Mouse (Mus musculus): ENCODE measurements around the gene Fbxw2. TPM values are rescaled to one million over a fixed set of nuclear protein-coding genes. Genes with fewer than 3 reads are reported as not detected.
A peak's percentile ranks its signal among the peaks of the same experiment; 100 is the strongest.
"Not testable (repeated sequence)": the region's sequence is repeated elsewhere in the genome, so short reads cannot be mapped to it uniquely, and the experiment has no call there.

The Fbxw2 gene
- 94.5 and 97.7 TPM in 2 replicates for polyA plus RNA-seq (2015; fragmentation: Nextera tagmentation; extraction: Ambion mirVana)

- Histone ChIP-seq H3K4me2 (peak within 1 kb of the TSS; percentile 92), H3K36me3 (peaks cover 18% of the 10 kb centered on the region), H3K4me3 (peak within 1 kb of the TSS; percentile 98), H3K27ac (peak within 1 kb of the TSS; percentile 75), H3K9me3 (0 out of 2 replicates have a peak, but pooled peaks cover 4% of the 10 kb centered on the region), H3K27me3 (0 out of 2 replicates have a peak, but pooled peaks cover 2% of the 10 kb centered on the region), H3K4me1 (peaks cover 19% of the 10 kb centered on the region), H3K9ac (peak within 1 kb of the TSS; percentile 98)
- under 1% methylated on average over 51 of the region's 57 CpGs for WGBS
- peak; percentile 88 for ATAC-seq (ENCODE audit: insufficient number of reproducible peaks, insufficient read depth, low FRiP score, low TSS enrichment, low read depth)
Measured at GRCm38 (mm10) chr2:34825827-34826459, at the start of gene Fbxw2. Fbxw2 (minus strand) TSS chr2:34826311.

- ATAC-seq (ENCODE audit: insufficient number of reproducible peaks, insufficient read depth, low FRiP score, low TSS enrichment, low read depth) = no peak
- Histone ChIP-seq H3K9ac (peak within 1 kb of the TSS; percentile 41; the same call in 1 of the 2 replicates), H3K4me1 (peaks cover 11% of the 10 kb centered on the region), H3K9me3 (no peaks in the 10 kb centered on the region), H3K27ac (no peak within 1 kb of the TSS), H3K4me2 (peak within 1 kb of the TSS; percentile 39), H3K4me3 (peak within 1 kb of the TSS; percentile 9; the same call in 1 of the 2 replicates), H3K27me3 (peaks cover 58% of the 10 kb centered on the region), H3K36me3 (no peaks in the 10 kb centered on the region)
- 15% methylated on average over 8 of the region's 8 CpGs for WGBS
Measured at GRCm38 (mm10) chr2:34874816-34875345, 48.8 kb upstream of the Fbxw2 start, which contains the start of gene Psmd5. Psmd5 (minus strand) TSS chr2:34874968.

GRCm38 (mm10) chr2:34874271-34874670 is 48.2 kb upstream of the Fbxw2 start, which contains the start of gene Cutal:
Cutal (plus strand) TSS chr2:34874396.
- 4% methylated on average over 14 of the region's 14 CpGs for WGBS
- no peak for ATAC-seq (ENCODE audit: insufficient number of reproducible peaks, insufficient read depth, low FRiP score, low TSS enrichment, low read depth)
- peak within 1 kb of the TSS; percentile 39 for H3K4me2 ChIP-seq
- peak within 1 kb of the TSS; percentile 41; the same call in 1 of the 2 replicates for H3K9ac ChIP-seq
- H3K4me1 ChIP-seq = peaks cover 17% of the 10 kb centered on the region
- no peak within 1 kb of the TSS for H3K27ac ChIP-seq
- no peaks in the 10 kb centered on the region for H3K9me3 ChIP-seq
- H3K27me3 ChIP-seq = peaks cover 58% of the 10 kb centered on the region
- peak within 1 kb of the TSS; percentile 9; the same call in 1 of the 2 replicates for H3K4me3 ChIP-seq
- no peaks in the 10 kb centered on the region for H3K36me3 ChIP-seq

GRCm38 (mm10) chr2:34870520-34871474 is 44.7 kb upstream of the Fbxw2 start:
- Histone ChIP-seq H3K4me3 (peak overlapping the region; percentile 86), H3K9me3 (no peaks in the 10 kb centered on the region), H3K27ac (peak overlapping the region; percentile 95), H3K27me3 (peaks cover 31% of the 10 kb centered on the region), H3K9ac (peak overlapping the region; percentile 96), H3K4me1 (peaks cover 28% of the 10 kb centered on the region), H3K4me2 (peak overlapping the region; percentile 66), H3K36me3 (peaks cover 11% of the 10 kb centered on the region)
- under 1% methylated on average over 67 of the region's 67 CpGs for WGBS
- peak; percentile 95 for ATAC-seq (ENCODE audit: insufficient number of reproducible peaks, insufficient read depth, low FRiP score, low TSS enrichment, low read depth)

- no peak for ATAC-seq (ENCODE audit: insufficient number of reproducible peaks, insufficient read depth, low FRiP score, low TSS enrichment, low read depth)
- Histone ChIP-seq H3K9ac (peak overlapping the region; percentile 60), H3K9me3 (no peaks in the 10 kb centered on the region), H3K27me3 (peaks cover 25% of the 10 kb centered on the region), H3K4me3 (peak overlapping the region; percentile 86), H3K4me2 (peak overlapping the region; percentile 66), H3K27ac (no peak overlapping the region), H3K4me1 (peaks cover 27% of the 10 kb centered on the region), H3K36me3 (peaks cover 22% of the 10 kb centered on the region)
- 44% methylated on average over 5 of the region's 5 CpGs for WGBS
Measured at GRCm38 (mm10) chr2:34869680-34870079, 43.6 kb upstream of the Fbxw2 start.

GRCm38 (mm10) chr2:34857728-34858127 is 31.6 kb upstream of the Fbxw2 start:
- H3K36me3 ChIP-seq = peaks cover 88% of the 10 kb centered on the region
- no peak for ATAC-seq (ENCODE audit: insufficient number of reproducible peaks, insufficient read depth, low FRiP score, low TSS enrichment, low read depth)
- H3K4me2 ChIP-seq = no peak overlapping the region
- no peak overlapping the region for H3K9ac ChIP-seq
- 93% methylated on average over 8 of the region's 8 CpGs for WGBS
- no peaks in the 10 kb centered on the region for H3K4me1 ChIP-seq
- H3K27me3 ChIP-seq = no peaks in the 10 kb centered on the region
- H3K4me3 ChIP-seq = no peak overlapping the region
- H3K27ac ChIP-seq = no peak overlapping the region
- H3K9me3 ChIP-seq = no peaks in the 10 kb centered on the region

GRCm38 (mm10) chr2:34855265-34855664 is 29.2 kb upstream of the Fbxw2 start:
- H3K9me3 ChIP-seq = no peaks in the 10 kb centered on the region
- no peaks in the 10 kb centered on the region for H3K4me1 ChIP-seq
- no peak for ATAC-seq (ENCODE audit: insufficient number of reproducible peaks, insufficient read depth, low FRiP score, low TSS enrichment, low read depth)
- WGBS = 98% methylated on average over 4 of the region's 4 CpGs
- H3K27me3 ChIP-seq = no peaks in the 10 kb centered on the region
- no peak overlapping the region for H3K4me3 ChIP-seq
- H3K36me3 ChIP-seq = peaks cover 96% of the 10 kb centered on the region
- H3K4me2 ChIP-seq = no peak overlapping the region
- no peak overlapping the region for H3K9ac ChIP-seq
- H3K27ac ChIP-seq = no peak overlapping the region

GRCm38 (mm10) chr2:34847702-34848101 is 21.6 kb upstream of the Fbxw2 start:
- H3K4me1 ChIP-seq = no peaks in the 10 kb centered on the region
- no peaks in the 10 kb centered on the region for H3K27me3 ChIP-seq
- H3K9me3 ChIP-seq = no peaks in the 10 kb centered on the region
- H3K4me2 ChIP-seq = no peak overlapping the region
- H3K27ac ChIP-seq = no peak overlapping the region
- H3K9ac ChIP-seq = no peak overlapping the region
- H3K4me3 ChIP-seq = no peak overlapping the region
- 97% methylated on average over 1 of the region's 1 CpGs for WGBS
- peaks cover 38% of the 10 kb centered on the region for H3K36me3 ChIP-seq
- ATAC-seq (ENCODE audit: insufficient number of reproducible peaks, insufficient read depth, low FRiP score, low TSS enrichment, low read depth) = no peak

- WGBS = 82% methylated on average over 11 of the region's 11 CpGs
Measured at GRCm38 (mm10) chr2:34843211-34843939, 17.3 kb upstream of the Fbxw2 start.

GRCm38 (mm10) chr2:34841706-34842105 is 15.6 kb upstream of the Fbxw2 start:
- Histone ChIP-seq H3K4me2 (no peak overlapping the region), H3K27me3 (no peaks in the 10 kb centered on the region), H3K4me1 (no peaks in the 10 kb centered on the region), H3K9ac (no peak overlapping the region), H3K27ac (no peak overlapping the region), H3K36me3 (no peaks in the 10 kb centered on the region), H3K9me3 (no peaks in the 10 kb centered on the region), H3K4me3 (no peak overlapping the region)
- WGBS = 83% methylated on average over 8 of the region's 8 CpGs
- ATAC-seq (ENCODE audit: insufficient number of reproducible peaks, insufficient read depth, low FRiP score, low TSS enrichment, low read depth) = no peak

More at GRCm38 (mm10) chr2:34843211-34843939, 17.3 kb upstream of the Fbxw2 start:
- H3K4me2 ChIP-seq = no peak overlapping the region
- no peak overlapping the region for H3K27ac ChIP-seq
- ATAC-seq (ENCODE audit: insufficient number of reproducible peaks, insufficient read depth, low FRiP score, low TSS enrichment, low read depth) = no peak
- H3K4me1 ChIP-seq = no peaks in the 10 kb centered on the region
- no peaks in the 10 kb centered on the region for H3K36me3 ChIP-seq
- no peaks in the 10 kb centered on the region for H3K9me3 ChIP-seq
- H3K9ac ChIP-seq = no peak overlapping the region
- H3K27me3 ChIP-seq = no peaks in the 10 kb centered on the region
- no peak overlapping the region for H3K4me3 ChIP-seq

- not testable (repeated sequence) for H3K4me1 ChIP-seq; H3K4me3 ChIP-seq; H3K27me3 ChIP-seq; H3K4me2 ChIP-seq; H3K27ac ChIP-seq; H3K9me3 ChIP-seq; ATAC-seq (ENCODE audit: insufficient number of reproducible peaks, insufficient read depth, low FRiP score, low TSS enrichment, low read depth); H3K9ac ChIP-seq; H3K36me3 ChIP-seq
- WGBS = 80% methylated on average over 5 of the region's 5 CpGs
Measured at GRCm38 (mm10) chr2:34840143-34840542, 14.0 kb upstream of the Fbxw2 start.
